Mouse (Mus musculus) gastrocnemius, postnatal 4 days (tissue): ENCODE results near the gene 1700025C18Rik. TPM values are rescaled to one million over a fixed set of nuclear protein-coding genes. Genes with fewer than 3 reads are reported as not detected.
A peak's percentile ranks its signal among the peaks of the same experiment; 100 is the strongest.

ENCODE experiments used
- DNase-seq, 2 experiments: peaks; one replicate each; pipeline ENCODE4 v3.0.0; 2021 to 2022; ENCODE audit warnings: low spot score in 2 of 2, mixed read lengths in 2 of 2
- total RNA-seq, 2 experiments: library from RNA; stranded (reverse); gene quantifications; 2 replicates each; pipeline ENCODE4 v1.2.3; 2021

Gene 1700025C18Rik
- total RNA-seq, 2 experiments from 2014 or later, result not detected

GRCm38 (mm10) chr2:165078605-165079004 lies 11.9 kb downstream of the 1700025C18Rik start:
- no peak for DNase-seq

DNA sequence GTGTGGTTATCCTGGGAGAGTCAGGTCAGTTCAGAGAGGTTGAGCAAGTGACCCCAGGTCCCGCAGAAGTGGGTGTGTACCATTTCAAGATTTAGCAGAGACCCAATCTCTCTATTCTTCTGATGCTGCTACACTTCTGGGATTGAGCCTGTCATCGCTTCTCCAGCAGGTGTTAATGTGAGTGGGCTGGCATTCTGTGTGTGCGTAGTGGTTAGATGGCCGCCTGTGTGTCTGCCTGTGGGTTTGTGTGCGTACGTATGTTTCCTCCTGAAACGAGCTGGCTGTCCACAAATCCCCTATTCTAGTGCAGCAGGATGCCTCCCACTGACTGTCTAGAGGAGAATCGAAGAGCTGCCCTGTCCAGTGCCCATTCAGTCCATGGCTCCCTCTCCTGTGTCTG lies 12.5 kb downstream of the 1700025C18Rik start:
- DNase-seq, result no peak

- no peak for DNase-seq
Measured at GRCm38 (mm10) chr2:165077055-165077454, 13.5 kb downstream of the 1700025C18Rik start.

DNA sequence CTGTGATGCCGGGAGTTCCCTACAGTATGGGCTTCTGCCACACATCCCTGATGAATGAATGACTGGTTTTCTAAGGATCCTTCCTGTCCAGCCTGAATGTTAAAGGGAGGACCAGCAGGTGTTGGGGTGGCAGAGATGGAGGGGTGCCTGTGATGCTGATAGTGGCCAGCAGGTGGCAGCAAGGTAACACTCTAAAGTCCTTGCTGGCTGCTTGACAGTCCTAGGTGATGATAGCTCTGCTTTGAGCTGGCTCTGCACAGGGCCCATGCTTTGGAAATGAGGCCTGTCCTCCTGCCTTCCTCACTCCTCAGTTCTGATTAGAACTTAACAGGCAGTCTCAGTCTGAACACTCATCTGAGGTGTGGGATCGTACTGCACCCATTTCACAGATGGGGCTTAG lies 15.6 kb downstream of the 1700025C18Rik start:
- DNase-seq, result peak; percentile 52 to 68

GRCm38 (mm10) chr2:165074081-165074884 lies 16.3 kb downstream of the 1700025C18Rik start:
- no peak for DNase-seq

GRCm38 (mm10) chr2:165073381-165073781 lies 17.2 kb downstream of the 1700025C18Rik start:
- no peak for DNase-seq

- DNase-seq, result peak in 1 of 2 experiments; percentile 53
Measured at GRCm38 (mm10) chr2:165070096-165070816, 20.3 kb downstream of the 1700025C18Rik start.

DNA sequence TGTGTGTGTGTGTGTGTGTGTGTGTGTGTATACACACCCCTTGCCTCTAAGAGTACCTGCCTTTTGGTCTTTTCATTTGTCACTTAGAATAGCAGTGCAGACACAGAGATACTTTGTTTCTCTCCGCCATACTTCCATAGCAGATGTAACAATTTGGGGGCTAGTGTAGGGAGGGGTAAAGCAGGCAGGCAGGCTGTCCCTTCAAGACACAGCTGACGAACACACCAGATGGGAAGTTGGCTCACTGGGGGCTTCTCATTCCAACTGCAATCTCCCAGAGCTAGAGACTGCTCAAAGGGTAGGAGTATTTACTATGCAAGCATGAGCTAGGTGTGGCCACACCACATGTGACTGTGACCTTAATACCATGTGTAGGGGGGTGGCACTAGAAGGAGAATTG lies 21.7 kb downstream of the 1700025C18Rik start:
- no peak for DNase-seq

DNA sequence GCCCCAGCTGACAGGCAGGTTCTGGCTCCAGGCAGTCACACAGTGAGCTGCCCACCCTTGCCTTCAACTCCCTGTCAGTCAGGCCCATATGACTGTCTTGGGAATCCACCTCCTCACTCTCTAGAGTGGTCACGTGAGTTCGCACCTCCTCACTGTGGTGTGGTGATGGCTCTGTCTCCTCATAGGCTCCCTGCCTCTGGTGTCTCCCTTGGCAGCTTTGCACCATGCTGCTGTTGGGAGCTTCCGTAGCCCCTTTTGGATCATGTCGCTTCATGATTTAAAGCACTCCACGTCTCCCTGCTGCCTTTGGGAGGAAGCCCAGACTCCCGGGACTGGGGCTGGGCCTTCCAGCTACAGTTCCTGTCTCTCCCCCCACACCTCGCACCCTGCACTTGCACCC lies 26.1 kb downstream of the 1700025C18Rik start:
- DNase-seq, result no peak

- DNase-seq, result no peak
Measured at GRCm38 (mm10) chr2:165061638-165062433, 28.7 kb downstream of the 1700025C18Rik start.

- no peak for DNase-seq
Measured at GRCm38 (mm10) chr2:165059961-165060360, 30.6 kb downstream of the 1700025C18Rik start.

- no peak for DNase-seq
Measured at GRCm38 (mm10) chr2:165056377-165057085, 34.0 kb downstream of the 1700025C18Rik start.

- no peak for DNase-seq
Measured at GRCm38 (mm10) chr2:165055905-165056304, 34.6 kb downstream of the 1700025C18Rik start.

- peak in 1 of 2 experiments; percentile 50 for DNase-seq
Measured at GRCm38 (mm10) chr2:165054888-165055852, 35.4 kb downstream of the 1700025C18Rik start, which contains the start of gene Cd40. Gene Cd40 (plus strand): TSS chr2:165055627.

DNA sequence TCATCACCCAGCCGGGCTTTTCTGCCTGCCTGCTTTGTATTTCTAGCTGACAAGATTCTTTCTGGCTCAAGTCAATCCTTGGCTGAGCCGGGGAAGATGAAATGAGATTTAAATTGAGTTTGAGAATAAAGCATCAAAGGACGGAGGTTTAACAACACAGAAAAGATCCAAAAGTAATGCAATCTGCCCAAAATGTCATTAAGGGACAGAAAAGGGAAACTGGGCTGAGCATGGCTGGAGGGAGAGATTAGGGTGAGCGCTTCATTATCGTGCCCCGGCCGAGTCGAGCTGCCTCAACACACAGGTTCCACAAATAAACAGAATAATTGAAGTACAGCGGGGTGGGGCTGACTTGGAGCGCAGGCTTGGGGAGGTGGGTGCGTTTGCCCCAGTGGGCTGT lies 39.0 kb downstream of the 1700025C18Rik start:
- no peak for DNase-seq

DNA sequence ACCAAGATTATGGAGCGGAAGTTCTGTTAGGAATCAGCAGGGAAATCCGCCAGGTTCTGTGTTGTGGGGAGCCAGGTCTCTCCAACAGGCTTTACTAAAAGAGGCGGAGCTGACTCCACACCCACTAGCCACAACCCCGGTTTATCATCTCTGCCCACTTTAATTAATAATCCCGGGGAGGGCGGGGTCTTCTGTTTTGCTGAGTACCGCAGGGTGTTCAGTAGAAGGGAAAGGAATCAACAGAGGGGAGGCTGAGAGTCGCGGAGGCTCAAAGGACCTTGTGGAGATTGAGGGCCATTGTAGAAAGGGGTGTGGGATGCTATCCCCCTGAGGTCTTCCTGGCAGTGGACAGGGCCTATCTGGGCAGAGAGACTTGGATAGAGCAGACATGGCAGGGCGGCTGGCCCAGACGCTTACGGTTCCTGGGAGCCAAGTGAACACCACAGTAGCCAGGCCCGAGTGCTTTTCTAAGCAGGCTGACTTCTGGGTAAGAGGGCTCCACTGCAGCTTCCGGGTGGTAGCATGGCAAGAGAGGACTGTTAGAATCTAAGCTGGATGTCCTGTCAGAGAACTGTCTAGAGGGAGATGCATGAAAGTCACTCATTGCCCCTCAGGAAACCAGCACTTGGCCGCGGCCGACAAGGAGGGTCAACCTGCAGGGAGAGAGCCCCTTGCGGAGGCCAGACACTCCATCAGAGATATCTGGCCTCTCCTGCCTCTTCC lies 39.6 kb downstream of the 1700025C18Rik start:
- DNase-seq, result no peak

GRCm38 (mm10) chr2:165049044-165049443 lies 41.5 kb downstream of the 1700025C18Rik start:
- DNase-seq, result no peak

DNA sequence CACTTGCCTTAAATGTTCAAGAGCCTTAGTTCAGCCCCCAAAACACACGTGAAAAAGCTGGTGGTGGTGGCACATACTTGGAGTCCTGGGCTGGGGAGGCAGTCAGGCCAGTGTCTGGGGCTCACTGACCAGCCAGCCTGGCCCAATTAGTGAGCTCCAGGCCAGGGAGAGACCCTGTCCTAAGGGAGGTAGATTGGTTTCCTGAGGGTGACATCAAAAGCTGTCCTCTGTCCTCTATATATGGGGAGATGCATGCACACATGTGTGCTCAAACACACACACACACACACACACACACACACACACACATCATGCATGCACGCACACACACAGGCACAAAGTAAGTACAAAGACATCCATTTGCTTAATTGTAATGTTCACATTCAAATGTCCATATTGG lies 46.8 kb downstream of the 1700025C18Rik start:
- no peak for DNase-seq

- DNase-seq, result no peak
Measured at GRCm38 (mm10) chr2:165043090-165043636, 47.4 kb downstream of the 1700025C18Rik start.
